Mouse (Mus musculus) neural tube, embryonic 13.5 days (tissue): ENCODE results near the gene Dnaja3. TPM values are rescaled to one million over a fixed set of nuclear protein-coding genes. Genes with fewer than 3 reads are reported as not detected.

Source experiments
- ATAC-seq: fragments of 200-750 bp; cut with Nextera tagmentation; 2 replicates; pipeline ENCODE4 v1.8.0; 2017; ENCODE audit warnings: low read depth, mild to moderate bottlenecking, moderate TSS enrichment, moderate library complexity
- H3K27ac ChIP-seq: fragments of 300-500 bp; sonication (generic); replicated peaks from 2 replicates; pipeline ENCODE4 v1.5.1; 2015; ENCODE audit warnings: moderate library complexity, mild to moderate bottlenecking, inconsistent platforms
- H3K27me3 ChIP-seq: fragments of 300-500 bp; sonication (generic); 2 replicates; pipeline ENCODE4 v1.6.1; 2015; ENCODE audit warnings: mild to moderate bottlenecking, inconsistent platforms
- H3K36me3 ChIP-seq: fragments of 300-500 bp; sonication (generic); 2 replicates; pipeline ENCODE4 v1.6.1; 2015; ENCODE audit warnings: mild to moderate bottlenecking, inconsistent platforms
- H3K4me1 ChIP-seq: fragments of 300-500 bp; sonication (generic); replicated peaks from 2 replicates; pipeline ENCODE4 v1.6.1; 2015; ENCODE audit warnings: inconsistent platforms
- H3K4me2 ChIP-seq: fragments of 300-500 bp; sonication (generic); 2 replicates; pipeline ENCODE4 v1.6.1; 2015; ENCODE audit warnings: inconsistent platforms, mild to moderate bottlenecking, moderate library complexity
- H3K4me3 ChIP-seq: fragments of 300-500 bp; sonication (generic); 2 replicates; pipeline ENCODE4 v1.5.1; 2015; ENCODE audit warnings: mild to moderate bottlenecking, inconsistent platforms
- H3K9ac ChIP-seq: fragments of 300-500 bp; sonication (generic); 2 replicates; pipeline ENCODE4 v1.6.1; 2015; ENCODE audit warnings: moderate library complexity, mild to moderate bottlenecking, inconsistent platforms
- H3K9me3 ChIP-seq: fragments of 300-500 bp; sonication (generic); 2 replicates; pipeline ENCODE4 v1.6.1; 2016; ENCODE audit warnings: inconsistent platforms
- WGBS: fragments of 180-500 bp; shearing (Covaris S2); methylation state at CpG from one replicate; pipeline ENCODE4 v1.1.7; 2015; 5-methylcytosine and 5-hydroxymethylcytosine counted together
- polyA plus RNA-seq: library from polyadenylated mRNA; unstranded; fragments of >200 nt; fragmentation: Nextera tagmentation; extraction: Ambion mirVana; gene quantifications from 2 replicates; pipeline ENCODE4 v1.2.1, GENCODE M21; 2015

The Dnaja3 gene
- polyA plus RNA-seq, 1 experiment from 2014 or later: 55.7 TPM

GRCm38 (mm10) chr16:4598891-4599543 lies 40.8 kb upstream of the Dnaja3 start:
- Histone ChIP-seq H3K27me3 (no peaks in the 10 kb centered on the region), H3K36me3 (no peaks in the 10 kb centered on the region), H3K4me2 (peak overlapping the region; percentile 97), H3K4me1 (peaks cover 89% of the 10 kb centered on the region), H3K9me3 (no peaks in the 10 kb centered on the region), H3K4me3 (no peak overlapping the region), H3K27ac (peak overlapping the region; percentile 97), H3K9ac (no peak overlapping the region)
- WGBS: 8% methylated on average over 6 of the region's 6 CpGs
- ATAC-seq: no peak

- Histone ChIP-seq H3K9me3 (no peaks in the 10 kb centered on the region), H3K4me1 (peaks cover 94% of the 10 kb centered on the region), H3K4me3 (no peak overlapping the region), H3K27me3 (no peaks in the 10 kb centered on the region), H3K9ac (no peak overlapping the region), H3K27ac (no peak overlapping the region), H3K4me2 (no peak overlapping the region), H3K36me3 (no peaks in the 10 kb centered on the region)
- 88% methylated on average over 3 of the region's 3 CpGs for WGBS
- ATAC-seq: no peak
Observed at GRCm38 (mm10) chr16:4599616-4600015, 40.2 kb upstream of the Dnaja3 start.

- no peak overlapping the region for H3K4me3 ChIP-seq
- H3K4me2 ChIP-seq: no peak overlapping the region
- H3K4me1 ChIP-seq: peaks cover 99% of the 10 kb centered on the region
- no peaks in the 10 kb centered on the region for H3K9me3 ChIP-seq
- no peak overlapping the region for H3K9ac ChIP-seq
- peak overlapping the region; percentile 18; the same call in 1 of the 2 replicates for H3K27ac ChIP-seq
- 84% methylated on average over 9 of the region's 9 CpGs for whole genome bisulfite sequencing
- no peaks in the 10 kb centered on the region for H3K36me3 ChIP-seq
- H3K27me3 ChIP-seq: no peaks in the 10 kb centered on the region
- no peak for ATAC-seq
Observed at GRCm38 (mm10) chr16:4600701-4601310, 39.0 kb upstream of the Dnaja3 start.

GRCm38 (mm10) chr16:4602189-4602588 lies 37.6 kb upstream of the Dnaja3 start:
- peak overlapping the region; percentile 23 for H3K9ac ChIP-seq
- H3K9me3 ChIP-seq: no peaks in the 10 kb centered on the region
- no peak for ATAC-seq
- peaks cover 99% of the 10 kb centered on the region for H3K4me1 ChIP-seq
- H3K4me2 ChIP-seq: no peak overlapping the region
- WGBS: 5% methylated on average over 3 of the region's 3 CpGs
- H3K4me3 ChIP-seq: no peak overlapping the region
- H3K27ac ChIP-seq: peak overlapping the region; percentile 52
- H3K27me3 ChIP-seq: no peaks in the 10 kb centered on the region
- no peaks in the 10 kb centered on the region for H3K36me3 ChIP-seq

GRCm38 (mm10) chr16:4602766-4603452 lies 36.9 kb upstream of the Dnaja3 start:
- Histone ChIP-seq H3K9ac (peak overlapping the region; percentile 49; the same call in 1 of the 2 replicates), H3K36me3 (no peaks in the 10 kb centered on the region), H3K27ac (peak overlapping the region; percentile 52), H3K9me3 (no peaks in the 10 kb centered on the region), H3K4me1 (peaks cover 98% of the 10 kb centered on the region), H3K4me2 (no peak overlapping the region), H3K4me3 (no peak overlapping the region), H3K27me3 (no peaks in the 10 kb centered on the region)
- ATAC-seq: no peak
- 31% methylated on average over 7 of the region's 7 CpGs for WGBS

DNA sequence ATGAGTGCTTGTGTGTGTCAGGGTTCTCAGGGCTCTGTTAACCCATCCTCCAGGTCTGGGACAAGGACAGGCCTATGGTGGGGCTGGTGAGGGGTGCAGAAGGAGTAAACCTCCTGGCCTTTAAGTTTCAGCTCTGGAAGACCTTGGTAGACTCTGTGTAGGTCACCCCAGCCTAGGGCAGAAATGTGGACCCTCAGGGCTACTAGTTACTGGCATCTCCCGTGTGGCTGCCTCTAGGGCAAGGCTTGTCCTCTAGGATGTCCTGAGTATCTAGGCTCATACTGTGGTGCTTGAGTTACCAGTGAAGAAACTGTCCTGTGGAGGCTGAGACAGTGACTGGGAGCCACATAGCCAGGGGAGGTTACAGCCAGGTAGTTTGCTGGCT lies 36.3 kb upstream of the Dnaja3 start:
- Histone ChIP-seq H3K4me2 (no peak overlapping the region), H3K27ac (peak overlapping the region; percentile 52), H3K4me1 (peaks cover 96% of the 10 kb centered on the region), H3K36me3 (no peaks in the 10 kb centered on the region), H3K4me3 (no peak overlapping the region), H3K27me3 (no peaks in the 10 kb centered on the region), H3K9ac (0 out of 2 replicates have a peak overlapping the region, but pooled peaks have one; percentile 14), H3K9me3 (no peaks in the 10 kb centered on the region)
- no peak for ATAC-seq
- 43% methylated on average over 1 of the region's 1 CpGs for WGBS

DNA sequence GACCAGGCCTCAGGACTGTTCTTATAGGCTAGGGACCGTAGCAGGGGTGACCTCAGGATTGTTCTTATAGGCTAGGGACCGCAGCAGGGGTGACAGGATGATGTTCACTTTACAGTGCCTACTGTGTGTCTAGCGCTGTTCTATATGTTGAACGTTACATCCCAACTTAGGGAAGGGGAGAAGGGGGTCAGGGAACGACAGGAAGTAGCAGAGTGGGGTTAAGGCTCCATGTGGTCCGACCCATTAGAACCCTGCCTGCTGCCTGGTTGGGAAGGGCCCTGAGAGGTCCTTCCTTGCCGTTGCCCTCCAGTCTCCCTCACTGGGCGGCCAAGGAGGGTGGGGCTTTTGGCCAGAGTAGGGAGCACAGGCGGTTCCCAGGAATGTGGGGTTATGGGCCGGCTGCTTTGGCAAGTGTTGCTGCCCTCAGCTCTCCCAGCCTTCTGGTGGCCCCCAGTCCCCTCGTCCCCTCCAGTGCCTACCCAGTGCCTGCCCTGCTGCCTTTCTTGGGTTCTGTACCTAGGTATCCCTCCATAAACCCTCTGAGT lies 35.4 kb upstream of the Dnaja3 start:
- ATAC-seq: no peak
- Histone ChIP-seq H3K27me3 (no peaks in the 10 kb centered on the region), H3K36me3 (peaks cover 6% of the 10 kb centered on the region; the same call in 1 of the 2 replicates), H3K9me3 (no peaks in the 10 kb centered on the region), H3K27ac (no peak overlapping the region), H3K4me3 (no peak overlapping the region), H3K4me2 (no peak overlapping the region), H3K4me1 (peaks cover 87% of the 10 kb centered on the region), H3K9ac (0 out of 2 replicates have a peak overlapping the region, but pooled peaks have one; percentile 14)
- WGBS: 62% methylated on average over 11 of the region's 11 CpGs

DNA sequence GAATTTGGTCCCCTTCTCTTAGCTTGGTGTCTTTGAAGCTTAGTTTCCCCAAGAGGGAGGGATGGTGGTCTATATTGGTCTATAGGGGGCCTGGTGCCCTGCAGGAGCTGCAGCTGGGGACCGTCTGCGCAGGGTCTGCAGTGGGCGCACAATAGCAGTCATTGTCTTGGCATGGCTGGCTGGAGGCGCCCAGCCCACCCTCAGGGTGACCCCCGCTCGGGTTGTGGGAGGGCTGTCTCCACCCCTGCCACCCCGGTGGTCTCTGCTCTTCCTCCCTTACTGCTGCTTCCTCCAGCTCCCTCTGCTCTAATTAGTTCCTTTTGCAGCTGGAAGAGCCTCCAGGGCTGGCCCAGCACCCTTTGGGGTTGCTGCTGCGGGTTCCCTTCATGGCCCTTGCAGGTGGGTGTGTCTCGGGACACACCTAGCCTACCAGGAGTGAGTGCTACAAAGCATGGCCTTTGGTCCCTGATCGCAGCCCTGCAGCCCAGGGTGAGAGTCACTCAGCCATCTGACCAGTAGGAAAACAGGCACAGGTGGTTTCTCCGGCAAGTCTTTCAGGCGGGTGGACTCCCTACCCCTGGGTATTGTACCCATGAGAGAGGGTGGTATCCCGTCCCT lies 34.2 kb upstream of the Dnaja3 start:
- peak overlapping the region; percentile 50; the same call in 1 of the 2 replicates for H3K9ac ChIP-seq
- no peak overlapping the region for H3K4me3 ChIP-seq

DNA sequence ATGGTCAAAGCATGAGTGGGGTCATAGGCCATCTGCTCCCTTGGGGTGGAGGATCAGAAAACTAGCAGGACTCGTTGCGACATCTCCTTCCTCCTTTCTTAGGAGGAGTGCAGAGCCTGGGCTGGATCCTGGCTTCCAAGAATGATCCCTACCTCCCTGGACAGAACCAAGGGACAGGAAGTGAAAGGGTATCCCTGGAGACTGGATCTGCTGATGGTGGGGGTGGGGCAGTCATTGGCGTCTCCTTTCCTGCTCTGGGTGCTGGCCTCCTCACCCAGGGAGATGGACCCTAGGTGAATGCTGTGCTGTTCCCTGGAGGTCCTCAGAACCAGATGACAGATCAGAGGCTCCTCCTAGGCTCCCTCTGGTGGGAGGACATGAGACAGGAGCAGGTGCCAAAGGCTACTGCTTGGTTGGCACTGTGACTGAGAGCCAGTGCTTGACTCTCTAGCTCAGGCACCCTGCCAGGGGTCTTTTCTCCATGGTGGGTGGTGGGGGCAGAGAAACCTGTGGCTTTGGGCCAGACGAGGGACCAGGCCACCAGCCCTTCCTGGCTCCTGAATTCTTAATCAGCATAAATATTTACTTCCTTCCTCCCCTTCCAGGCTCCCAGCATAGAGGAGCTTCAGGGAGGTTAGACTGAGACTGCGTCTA lies 33.2 kb upstream of the Dnaja3 start:
- H3K9me3 ChIP-seq: no peaks in the 10 kb centered on the region
- H3K4me2 ChIP-seq: no peak overlapping the region
- peak overlapping the region; percentile 52 for H3K27ac ChIP-seq
- peaks cover 26% of the 10 kb centered on the region for H3K36me3 ChIP-seq
- ATAC-seq: 0 out of 2 replicates have a peak, but pooled peaks have one; percentile 21
- H3K4me3 ChIP-seq: no peak overlapping the region
- no peak overlapping the region for H3K9ac ChIP-seq
- 43% methylated on average over 5 of the region's 5 CpGs for WGBS
- H3K4me1 ChIP-seq: peaks cover 65% of the 10 kb centered on the region
- H3K27me3 ChIP-seq: no peaks in the 10 kb centered on the region

More for the DNA sequence above, 34.2 kb upstream of the Dnaja3 start:
- Histone ChIP-seq H3K27ac (peak overlapping the region; percentile 52), H3K27me3 (no peaks in the 10 kb centered on the region), H3K36me3 (peaks cover 17% of the 10 kb centered on the region), H3K9me3 (no peaks in the 10 kb centered on the region), H3K4me2 (no peak overlapping the region), H3K4me1 (peaks cover 75% of the 10 kb centered on the region)
- no peak for ATAC-seq
- WGBS: 42% methylated on average over 9 of the region's 13 CpGs

DNA sequence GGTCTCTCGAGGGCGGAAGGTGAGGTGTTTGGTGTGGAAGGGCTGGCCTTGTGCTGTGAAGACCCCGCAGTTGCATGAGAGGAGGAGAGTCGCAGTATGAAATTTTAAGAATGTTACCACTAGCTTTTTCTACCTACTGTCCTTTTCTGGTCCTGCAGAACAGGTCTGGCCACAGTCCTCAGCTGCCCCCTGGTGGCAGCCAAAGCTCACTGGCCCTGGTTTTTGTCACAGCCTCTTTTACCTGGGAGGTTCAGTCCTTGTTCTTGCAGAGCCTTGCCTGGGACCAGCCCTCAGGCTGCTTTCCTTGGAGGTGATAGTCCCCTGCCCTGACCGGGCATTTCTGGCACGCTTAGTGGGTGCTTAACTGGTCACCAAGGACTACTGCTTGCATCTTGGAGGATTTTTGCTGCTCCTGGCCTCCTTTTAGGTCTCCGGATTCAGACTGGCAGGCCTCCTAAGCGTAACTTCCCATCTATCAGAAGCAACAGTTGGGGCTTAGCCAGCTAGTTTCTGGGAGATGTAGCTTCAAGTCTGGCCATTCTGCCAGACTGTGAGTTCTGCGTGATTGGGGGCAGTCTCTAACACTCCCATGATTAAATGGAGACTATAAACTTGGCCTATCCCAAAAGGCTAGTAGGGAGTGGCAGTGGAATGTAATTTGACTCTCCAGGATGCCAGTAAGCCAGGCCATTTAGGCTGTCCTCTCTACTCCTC lies 31.8 kb upstream of the Dnaja3 start:
- 50% methylated on average over 9 of the region's 9 CpGs for WGBS
- Histone ChIP-seq H3K4me1 (peaks cover 52% of the 10 kb centered on the region), H3K9me3 (no peaks in the 10 kb centered on the region), H3K4me2 (no peak overlapping the region), H3K9ac (no peak overlapping the region), H3K36me3 (peaks cover 39% of the 10 kb centered on the region), H3K4me3 (no peak overlapping the region), H3K27me3 (no peaks in the 10 kb centered on the region), H3K27ac (peak overlapping the region; percentile 35; the same call in 1 of the 2 replicates)
- ATAC-seq: peak; percentile 23

GRCm38 (mm10) chr16:4608532-4609059 lies 31.2 kb upstream of the Dnaja3 start:
- no peaks in the 10 kb centered on the region for H3K27me3 ChIP-seq
- no peak for ATAC-seq
- peaks cover 45% of the 10 kb centered on the region for H3K36me3 ChIP-seq
- no peaks in the 10 kb centered on the region for H3K9me3 ChIP-seq
- no peak overlapping the region for H3K4me2 ChIP-seq
- WGBS: 88% methylated on average over 19 of the region's 19 CpGs
- H3K27ac ChIP-seq: no peak overlapping the region
- H3K4me1 ChIP-seq: peaks cover 46% of the 10 kb centered on the region
- H3K4me3 ChIP-seq: no peak overlapping the region
- no peak overlapping the region for H3K9ac ChIP-seq
